ENCODE assay signal across 32 mouse cellular contexts in genomic region chr6:28886724-28887440, GRCm38 (mm10). TPM values are rescaled to one million over a fixed set of nuclear protein-coding genes. Genes with fewer than 3 reads are reported as not detected.
DNase-seq lines count a peak whose midpoint lies in the region; ATAC-seq and TF ChIP-seq lines count a peak whose summit lies in the region.
"Had no signal": no experiment of that assay in that cellular context is flagged by ENCODE, and none has a peak within 500 bp of the region (broad histone marks: within the 10 kb centered on the region; RNA-seq: fewer than 3 reads in every experiment).

No protein-coding gene starts in this region.

- TF ChIP-seq EP300 in liver, postnatal 0 days (IDR thresholded peaks at IDR 0.05; ENCODE audit: low read depth): no peak

- TF ChIP-seq POLR2A in brain, embryonic 14.5 days (IDR thresholded peaks at IDR 0.05; ENCODE audit: borderline replicate concordance, extremely low read depth, insufficient read depth, insufficient read length, poor library complexity, severe bottlenecking): no peak

- H3K4me1 ChIP-seq in hindbrain, postnatal 0 days (ENCODE audit: insufficient read depth, low read length): peaks cover 20% of the 10 kb centered on the region
- H3K4me1 ChIP-seq in hindbrain, embryonic 13.5 days (replicated peaks): peaks cover 45% of the 10 kb centered on the region
- no peaks in the 10 kb centered on the region for H3K4me1 ChIP-seq in liver, postnatal 0 days (ENCODE audit: insufficient read depth)
- H3K4me1 ChIP-seq: liver, embryonic 13.5 days had no signal

- no peak overlapping the region for H3K4me3 ChIP-seq in hindbrain, postnatal 0 days (ENCODE audit: low read length)
- H3K4me3 ChIP-seq in hindbrain, embryonic 13.5 days: no peak overlapping the region
- no peak overlapping the region for H3K4me3 ChIP-seq in liver, postnatal 0 days (ENCODE audit: low read depth, low read length)
- H3K4me3 ChIP-seq: embryonic facial prominence, embryonic 10.5 days; embryonic facial prominence, embryonic 15.5 days; forebrain, embryonic 13.5 days; heart, embryonic 13.5 days; hindbrain, embryonic 15.5 days; liver, embryonic 13.5 days; midbrain, embryonic 10.5 days; myocyte; neural tube, embryonic 12.5 days had no signal

- no peaks in the 10 kb centered on the region for H3K27me3 ChIP-seq in hindbrain, postnatal 0 days (ENCODE audit: insufficient read depth, low read length)
- H3K27me3 ChIP-seq in hindbrain, embryonic 13.5 days: 0 out of 2 replicates have a peak, but pooled peaks cover 2% of the 10 kb centered on the region
- no peaks in the 10 kb centered on the region for H3K27me3 ChIP-seq in liver, postnatal 0 days (ENCODE audit: insufficient read depth, low read length)
- H3K27me3 ChIP-seq: CH12.LX; embryonic facial prominence, embryonic 15.5 days; heart, embryonic 13.5 days; hindbrain, embryonic 15.5 days; liver, embryonic 13.5 days; neural tube, embryonic 12.5 days had no signal

- DNase-seq in hindbrain, postnatal 0 days (ENCODE audit: low spot score): peak; percentile 35
- DNase-seq in liver, postnatal 0 days: no peak
- DNase-seq in liver (no peak), MN1 (ENCODE audit: low spot score) (peak; percentile 47)
- peak; percentile 50 for DNase-seq in brain, embryonic 14.5 days (ENCODE audit: low read depth)
- DNase-seq in ovary, adult 18-20 months (ENCODE audit: low spot score): no peak
- DNase-seq: adrenal gland, adult 8-10 months; B cell, adult 2 months; cerebellum, adult 11-12 months; cerebellum, postnatal 10 days; gastrocnemius, postnatal 10 days; heart, postnatal 10 days; kidney, adult 8-10 months; kidney, postnatal 10 days; left cerebral cortex, postnatal 4 days; liver, embryonic 13.5 days; lung, adult 2 months; right cerebral cortex, postnatal 4 days; thymus, postnatal 4 days had no signal

- no peak overlapping the region for H3K4me2 ChIP-seq in hindbrain, postnatal 0 days (ENCODE audit: low read depth, low read length)
- H3K4me2 ChIP-seq in hindbrain, embryonic 13.5 days: no peak overlapping the region
- no peak overlapping the region for H3K4me2 ChIP-seq in liver, postnatal 0 days (ENCODE audit: low read depth, low read length)
- H3K4me2 ChIP-seq: embryonic facial prominence, embryonic 15.5 days; forebrain, embryonic 13.5 days; heart, embryonic 13.5 days; hindbrain, embryonic 15.5 days; liver, embryonic 13.5 days; neural tube, embryonic 12.5 days had no signal

- no peaks in the 10 kb centered on the region for H3K9me3 ChIP-seq in hindbrain, postnatal 0 days (ENCODE audit: low read length)
- H3K9me3 ChIP-seq in hindbrain, embryonic 13.5 days: no peaks in the 10 kb centered on the region
- no peaks in the 10 kb centered on the region for H3K9me3 ChIP-seq in liver, postnatal 0 days (ENCODE audit: low read length)
- H3K9me3 ChIP-seq: embryonic facial prominence, embryonic 10.5 days; embryonic facial prominence, embryonic 15.5 days; forebrain, embryonic 13.5 days; heart, embryonic 13.5 days; hindbrain, embryonic 15.5 days; liver, embryonic 13.5 days; midbrain, embryonic 10.5 days; neural tube, embryonic 12.5 days had no signal

- peaks cover 15% of the 10 kb centered on the region; the same call in 1 of the 2 replicates for H3K36me3 ChIP-seq in hindbrain, postnatal 0 days (ENCODE audit: insufficient read depth, low read length)
- H3K36me3 ChIP-seq in hindbrain, embryonic 13.5 days: peaks cover 34% of the 10 kb centered on the region
- peaks cover 60% of the 10 kb centered on the region for H3K36me3 ChIP-seq in liver, postnatal 0 days (replicated peaks; ENCODE audit: insufficient read depth, low read length)
- H3K36me3 ChIP-seq: hindbrain, embryonic 15.5 days had no signal

- 67% methylated on average over 7 of the region's 7 CpGs for WGBS in hindbrain, postnatal 0 days
- 90% methylated on average over 7 of the region's 7 CpGs for WGBS in hindbrain, embryonic 13.5 days
- WGBS in liver, postnatal 0 days (ENCODE audit: insufficient replicate concordance): 80% methylated on average over 7 of the region's 7 CpGs

- ATAC-seq in hindbrain, postnatal 0 days: peak; percentile 8; the same call in 1 of the 2 replicates
- no peak for ATAC-seq in hindbrain, embryonic 13.5 days (ENCODE audit: low FRiP score)
- no peak for ATAC-seq in liver, postnatal 0 days
- ATAC-seq in CD4-positive, CD25-positive, alpha-beta regulatory T cell, adult 4 months: no peak
- ATAC-seq: forebrain, embryonic 13.5 days had no signal

- no peak overlapping the region for H3K9ac ChIP-seq in hindbrain, postnatal 0 days (replicated peaks; ENCODE audit: low read length)
- H3K9ac ChIP-seq in hindbrain, embryonic 13.5 days: no peak overlapping the region
- H3K9ac ChIP-seq in liver, postnatal 0 days (replicated peaks): no peak overlapping the region
- H3K9ac ChIP-seq: embryonic facial prominence, embryonic 15.5 days; forebrain, embryonic 13.5 days; heart, embryonic 13.5 days; hindbrain, embryonic 15.5 days; liver, embryonic 13.5 days; neural tube, embryonic 12.5 days had no signal

- TF ChIP-seq CTCF in hindbrain, postnatal 0 days (IDR thresholded peaks at IDR 0.05; ENCODE audit: low read depth): 0 out of 2 replicates have a peak, but pooled peaks have one; percentile 25
- 0 out of 2 replicates have a peak, but pooled peaks have one; percentile 9 for TF ChIP-seq CTCF in liver, postnatal 0 days (IDR thresholded peaks at IDR 0.05; ENCODE audit: low read depth)
- TF ChIP-seq CTCF in brain, embryonic 14.5 days (IDR thresholded peaks at IDR 0.05; ENCODE audit: borderline replicate concordance, extremely low read depth, insufficient read depth, insufficient read length): no peak

- no peak overlapping the region for H3K27ac ChIP-seq in hindbrain, postnatal 0 days
- no peak overlapping the region for H3K27ac ChIP-seq in hindbrain, embryonic 13.5 days
- H3K27ac ChIP-seq in liver, postnatal 0 days (ENCODE audit: low read depth): no peak overlapping the region
- H3K27ac ChIP-seq: embryonic facial prominence, embryonic 10.5 days; embryonic facial prominence, embryonic 15.5 days; forebrain, embryonic 13.5 days; heart, embryonic 13.5 days; hindbrain, embryonic 15.5 days; liver, embryonic 13.5 days; midbrain, embryonic 10.5 days; neural tube, embryonic 12.5 days had no signal

RNA-seq across cellular contexts. Expression of gene Lrrc4, which starts 55.3 kb away (rescaled TPM):
- 54.8 and 59.8 TPM in 2 replicates for total RNA-seq in hindbrain, postnatal 0 days (2014; rRNA removed)
- polyA plus RNA-seq in hindbrain, postnatal 0 days (2015; fragmentation: Nextera tagmentation; extraction: Ambion mirVana): 6.0 and 6.1 TPM in 2 replicates
- 5.6 and 6.4 TPM in 2 replicates for polyA plus RNA-seq in hindbrain, embryonic 13.5 days (2015; fragmentation: Nextera tagmentation; extraction: Ambion mirVana)
- polyA plus RNA-seq in liver, postnatal 0 days (2015; fragmentation: Nextera tagmentation; extraction: Ambion mirVana): 0.07 and 0.08 TPM in 2 replicates
- 23.4 and 28.4 TPM in 2 replicates for polyA plus RNA-seq in brain, embryonic 14.5 days (2012; rRNA removed)
- polyA plus RNA-seq in CD4-positive, CD25-positive, alpha-beta regulatory T cell, adult 4 months (2017; shearing (Covaris generic)): under 1 TPM; 0.16 to 0.51 TPM
- total RNA-seq: hematopoietic stem cell, adult 5-6 weeks; megakaryocyte progenitor cell, adult 5-6 weeks had no signal

Comparison
In these comparisons a context has a peak if more than half of its experiments do, and no peak if none do; other contexts are left out.
1. DNase-seq: peak in hindbrain, postnatal 0 days (single experiment), MN1 (single experiment) and brain, embryonic 14.5 days (single experiment); none in liver, postnatal 0 days (single experiment), liver (single experiment) and ovary, adult 18-20 months (single experiment).